15 mouse cellular contexts compared by ENCODE assay signal in genomic region chr6:145044916-145045574, GRCm38 (mm10). TPM values are rescaled to one million over a fixed set of nuclear protein-coding genes. Genes with fewer than 3 reads are reported as not detected.
A peak's percentile ranks its signal among the peaks of the same experiment; 100 is the strongest.
DNase-seq lines count a peak whose midpoint lies in the region; ATAC-seq lines count a peak whose summit lies in the region.
"Had no signal": no experiment of that assay in that cellular context is flagged by ENCODE, and none has a peak within 500 bp of the region (broad histone marks: within the 10 kb centered on the region; RNA-seq: fewer than 3 reads in every experiment).

No protein-coding gene starts in this region.

- no peak for ATAC-seq in midbrain, embryonic 13.5 days

- peak; percentile 1 for DNase-seq in urinary bladder, postnatal 10 days (ENCODE audit: low spot score)
- no peak for DNase-seq in urinary bladder, adult 2 months (ENCODE audit: low spot score)
- DNase-seq in hindbrain, embryonic 10.5 days (ENCODE audit: low spot score) = no peak
- DNase-seq in adrenal gland, postnatal 4 days (ENCODE audit: low spot score in 2 of 2) = no peak
- no peak for DNase-seq in urinary bladder, adult 18-20 months (ENCODE audit: low spot score in 2 of 2)
- no peak for DNase-seq in adrenal gland, postnatal 10 days
- DNase-seq: cerebellum, postnatal 25 days; heart, adult 11 months; heart, postnatal 10 days; kidney, adult 11 months; lung, postnatal 4 days; thymus, adult 18-20 months had no signal

- H3K27ac ChIP-seq in hindbrain, embryonic 10.5 days = peak overlapping the region; percentile 53
- H3K27ac ChIP-seq in midbrain, embryonic 13.5 days = peak overlapping the region; percentile 49
- H3K27ac ChIP-seq: liver, embryonic 15.5 days had no signal

- 81% methylated on average over 20 of the region's 20 CpGs for WGBS in hindbrain, embryonic 10.5 days
- WGBS in midbrain, embryonic 13.5 days = 53% methylated on average over 20 of the region's 20 CpGs

- H3K9me3 ChIP-seq in hindbrain, embryonic 10.5 days = no peaks in the 10 kb centered on the region
- H3K9me3 ChIP-seq in midbrain, embryonic 13.5 days = no peaks in the 10 kb centered on the region
- H3K9me3 ChIP-seq: liver, embryonic 15.5 days had no signal

- peaks cover 7% of the 10 kb centered on the region for H3K36me3 ChIP-seq in hindbrain, embryonic 10.5 days
- no peaks in the 10 kb centered on the region; the same call in 1 of the 2 replicates for H3K36me3 ChIP-seq in midbrain, embryonic 13.5 days
- H3K36me3 ChIP-seq: liver, embryonic 15.5 days had no signal

- peak overlapping the region; percentile 94 for H3K4me2 ChIP-seq in midbrain, embryonic 13.5 days (replicated peaks)
- H3K4me2 ChIP-seq: liver, embryonic 15.5 days had no signal

- peaks cover 80% of the 10 kb centered on the region for H3K4me1 ChIP-seq in hindbrain, embryonic 10.5 days (replicated peaks)
- peaks cover 56% of the 10 kb centered on the region for H3K4me1 ChIP-seq in midbrain, embryonic 13.5 days (replicated peaks)
- H3K4me1 ChIP-seq: liver, embryonic 15.5 days had no signal

- H3K9ac ChIP-seq in midbrain, embryonic 13.5 days (replicated peaks) = peak overlapping the region; percentile 40
- H3K9ac ChIP-seq: liver, embryonic 15.5 days had no signal

- H3K4me3 ChIP-seq in hindbrain, embryonic 10.5 days = peak overlapping the region; percentile 18; the same call in 1 of the 2 replicates
- peak overlapping the region; percentile 63 for H3K4me3 ChIP-seq in midbrain, embryonic 13.5 days (replicated peaks)
- H3K4me3 ChIP-seq: liver, embryonic 15.5 days; myocyte had no signal

- 0 out of 2 replicates have a peak, but pooled peaks cover 5% of the 10 kb centered on the region for H3K27me3 ChIP-seq in hindbrain, embryonic 10.5 days (ENCODE audit: insufficient read depth, poor library complexity, severe bottlenecking)
- 0 out of 2 replicates have a peak, but pooled peaks cover 4% of the 10 kb centered on the region for H3K27me3 ChIP-seq in midbrain, embryonic 13.5 days

RNA-seq across cellular contexts. Expression of gene Bcat1, which starts 30.9 kb away (rescaled TPM):
- 1.3 and 2.3 TPM in 2 replicates for polyA plus RNA-seq in urinary bladder, adult 2 months (2012; rRNA removed)
- 123 and 134 TPM in 2 replicates for polyA plus RNA-seq in hindbrain, embryonic 10.5 days (2016; fragmentation: Nextera tagmentation; extraction: Ambion mirVana)
- 109 and 116 TPM in 2 replicates for polyA plus RNA-seq in midbrain, embryonic 13.5 days (2015; fragmentation: Nextera tagmentation; extraction: Ambion mirVana)
- total RNA-seq in adrenal gland, postnatal 4 days (2021) = 10 to 100 TPM in 1 of 2 experiments, 1 to 10 TPM in 1; 8.9 to 10.4 TPM
- total RNA-seq in adrenal gland, postnatal 10 days (2021) = 1 to 10 TPM; 7.5 to 7.6 TPM

Comparison
In these comparisons a context has a peak if more than half of its experiments do, and no peak if none do; other contexts are left out.
1. RNA of gene Bcat1, which starts 30.9 kb away (polyA plus RNA-seq): 123 to 134 TPM in hindbrain, embryonic 10.5 days and 109 to 116 TPM in midbrain, embryonic 13.5 days; 1.3 to 2.3 TPM in urinary bladder, adult 2 months; every median in the first group is over 10 times any median in the second.